Mouse (Mus musculus) intestine, embryonic 14.5 days (tissue): Measurements from ENCODE around the gene Myh7b. TPM values are rescaled to one million over a fixed set of nuclear protein-coding genes. Genes with fewer than 3 reads are reported as not detected.

Source experiments
- ATAC-seq: fragments of 200-750 bp; cut with Nextera tagmentation; replicated peaks from 2 replicates; pipeline ENCODE4 v1.8.0; 2017; ENCODE audit warnings: low read depth, moderate number of reproducible peaks, moderate TSS enrichment, moderate library complexity; ENCODE audit not compliant: low FRiP score, low TSS enrichment
- DNase-seq: peaks from one replicate; pipeline ENCODE4 v3.0.0-alpha.2; 2018; ENCODE audit warnings: low spot score
- H3K27ac ChIP-seq: fragments of 300-500 bp; sonication (generic); 2 replicates; pipeline ENCODE4 v1.5.1; 2014; ENCODE audit warnings: low read depth, mild to moderate bottlenecking, control low read depth
- H3K27me3 ChIP-seq: fragments of 300-500 bp; sonication (generic); replicated peaks from 2 replicates; pipeline ENCODE4 v1.6.1; 2014; ENCODE audit warnings: low read length, control low read depth; ENCODE audit not compliant: control insufficient read depth, insufficient read depth
- H3K36me3 ChIP-seq: fragments of 300-500 bp; sonication (generic); 2 replicates; pipeline ENCODE4 v1.6.1; 2014; ENCODE audit warnings: low read length, control low read depth; ENCODE audit not compliant: control insufficient read depth, insufficient read depth
- H3K4me1 ChIP-seq: fragments of 300-500 bp; sonication (generic); replicated peaks from 2 replicates; pipeline ENCODE4 v1.6.1; 2014; ENCODE audit warnings: low read length, control low read depth, mixed read lengths; ENCODE audit not compliant: control insufficient read depth, insufficient read depth
- H3K4me2 ChIP-seq: fragments of 300-500 bp; sonication (generic); 2 replicates; pipeline ENCODE4 v1.6.1; 2014; ENCODE audit warnings: low read length
- H3K4me3 ChIP-seq: fragments of 300-500 bp; sonication (generic); 2 replicates; pipeline ENCODE4 v1.5.1; 2014; ENCODE audit warnings: low read depth, low read length, control low read depth, mixed read lengths
- H3K9ac ChIP-seq: fragments of 300-500 bp; sonication (generic); 2 replicates; pipeline ENCODE4 v1.6.1; 2014; ENCODE audit warnings: mild to moderate bottlenecking, low read length
- H3K9me3 ChIP-seq: fragments of 300-500 bp; sonication (generic); 2 replicates; pipeline ENCODE4 v1.6.1; 2016; ENCODE audit warnings: low read length, control low read depth; ENCODE audit not compliant: control insufficient read depth
- WGBS: fragments of 180-500 bp; shearing (Covaris S2); extraction: QIAGEN DNeasy Blood & Tissue Kit; methylation state at CpG from one replicate; pipeline ENCODE4 v1.1.7; 2014; 5-methylcytosine and 5-hydroxymethylcytosine counted together
- polyA plus RNA-seq: library from polyadenylated mRNA; unstranded; fragments of >200 nt; fragmentation: Nextera tagmentation; extraction: Ambion mirVana; gene quantifications from 2 replicates; pipeline ENCODE4 v1.2.1, GENCODE M21; 2014

The Myh7b gene
- polyA plus RNA-seq, 1 experiment from 2014 or later, result 0.20 TPM

GRCm38 (mm10) chr2:155655759-155656372 lies 44.9 kb downstream of the Myh7b start:
- 92% methylated on average over 6 of the region's 6 CpGs for WGBS
- Histone ChIP-seq H3K27me3 (no peaks in the 10 kb centered on the region), H3K4me3 (no peak overlapping the region), H3K36me3 (peaks cover 93% of the 10 kb centered on the region), H3K9ac (no peak overlapping the region), H3K27ac (no peak overlapping the region), H3K4me2 (no peak overlapping the region), H3K9me3 (no peaks in the 10 kb centered on the region), H3K4me1 (no peaks in the 10 kb centered on the region)
- DNase-seq (no peak), ATAC-seq (no peak)

- H3K4me3 ChIP-seq, result no peak overlapping the region
- peaks cover 89% of the 10 kb centered on the region for H3K36me3 ChIP-seq
- no peak overlapping the region for H3K4me2 ChIP-seq
- ATAC-seq (no peak), DNase-seq (no peak)
- no peaks in the 10 kb centered on the region for H3K27me3 ChIP-seq
- H3K4me1 ChIP-seq, result no peaks in the 10 kb centered on the region
- no peak overlapping the region for H3K27ac ChIP-seq
- no peaks in the 10 kb centered on the region for H3K9me3 ChIP-seq
- H3K9ac ChIP-seq, result no peak overlapping the region
- WGBS, result 91% methylated on average over 5 of the region's 5 CpGs
Measured at GRCm38 (mm10) chr2:155662390-155662789, 51.4 kb downstream of the Myh7b start.

GRCm38 (mm10) chr2:155663097-155663496 lies 52.1 kb downstream of the Myh7b start:
- Histone ChIP-seq H3K4me3 (no peak overlapping the region), H3K27me3 (no peaks in the 10 kb centered on the region), H3K4me2 (no peak overlapping the region), H3K9ac (no peak overlapping the region), H3K4me1 (no peaks in the 10 kb centered on the region), H3K9me3 (no peaks in the 10 kb centered on the region), H3K27ac (no peak overlapping the region), H3K36me3 (peaks cover 89% of the 10 kb centered on the region)
- ATAC-seq (no peak), DNase-seq (peak; percentile 70)
- 23% methylated on average over 5 of the region's 5 CpGs for WGBS

- no peak overlapping the region for H3K4me2 ChIP-seq
- H3K36me3 ChIP-seq, result peaks cover 92% of the 10 kb centered on the region
- no peaks in the 10 kb centered on the region for H3K9me3 ChIP-seq
- ATAC-seq, result no peak
- H3K4me1 ChIP-seq, result no peaks in the 10 kb centered on the region
- no peaks in the 10 kb centered on the region for H3K27me3 ChIP-seq
- no peak overlapping the region for H3K27ac ChIP-seq
- H3K4me3 ChIP-seq, result no peak overlapping the region
- no peak for DNase-seq
- WGBS, result 85% methylated on average over 6 of the region's 6 CpGs
- H3K9ac ChIP-seq, result no peak overlapping the region
Measured at GRCm38 (mm10) chr2:155663910-155664460, 53.0 kb downstream of the Myh7b start.

- no peak overlapping the region for H3K9ac ChIP-seq
- H3K4me2 ChIP-seq, result no peak overlapping the region
- no peak overlapping the region for H3K27ac ChIP-seq
- 98% methylated on average over 8 of the region's 8 CpGs for WGBS
- no peaks in the 10 kb centered on the region for H3K4me1 ChIP-seq
- DNase-seq, result no peak
- no peaks in the 10 kb centered on the region for H3K9me3 ChIP-seq
- H3K27me3 ChIP-seq, result no peaks in the 10 kb centered on the region
- peaks cover 87% of the 10 kb centered on the region for H3K36me3 ChIP-seq
- ATAC-seq, result no peak
- no peak overlapping the region for H3K4me3 ChIP-seq
Measured at GRCm38 (mm10) chr2:155667881-155668280, 56.9 kb downstream of the Myh7b start.

GRCm38 (mm10) chr2:155668461-155668860 lies 57.4 kb downstream of the Myh7b start:
- H3K4me3 ChIP-seq, result no peak overlapping the region
- H3K9me3 ChIP-seq, result no peaks in the 10 kb centered on the region
- peaks cover 82% of the 10 kb centered on the region for H3K36me3 ChIP-seq
- H3K9ac ChIP-seq, result no peak overlapping the region
- WGBS, result 90% methylated on average over 4 of the region's 4 CpGs
- H3K27ac ChIP-seq, result no peak overlapping the region
- no peaks in the 10 kb centered on the region for H3K27me3 ChIP-seq
- no peaks in the 10 kb centered on the region for H3K4me1 ChIP-seq
- ATAC-seq (no peak), DNase-seq (no peak)
- H3K4me2 ChIP-seq, result no peak overlapping the region

- Histone ChIP-seq H3K9ac (no peak overlapping the region), H3K4me3 (no peak overlapping the region), H3K27me3 (no peaks in the 10 kb centered on the region), H3K36me3 (peaks cover 54% of the 10 kb centered on the region), H3K27ac (no peak overlapping the region), H3K9me3 (no peaks in the 10 kb centered on the region), H3K4me2 (no peak overlapping the region), H3K4me1 (no peaks in the 10 kb centered on the region)
- WGBS, result 77% methylated on average over 4 of the region's 4 CpGs
- DNase-seq (no peak), ATAC-seq (no peak)
Measured at GRCm38 (mm10) chr2:155671236-155671635, 60.2 kb downstream of the Myh7b start.

- peak; percentile 67 for DNase-seq
- H3K4me2 ChIP-seq, result no peak overlapping the region
- no peak overlapping the region for H3K9ac ChIP-seq
- no peak overlapping the region for H3K27ac ChIP-seq
- no peaks in the 10 kb centered on the region for H3K4me1 ChIP-seq
- H3K27me3 ChIP-seq, result no peaks in the 10 kb centered on the region
- ATAC-seq, result no peak
- H3K9me3 ChIP-seq, result no peaks in the 10 kb centered on the region
- 27% methylated on average over 2 of the region's 2 CpGs for WGBS
- peaks cover 35% of the 10 kb centered on the region for H3K36me3 ChIP-seq
- H3K4me3 ChIP-seq, result no peak overlapping the region
Measured at GRCm38 (mm10) chr2:155673546-155673945, 62.5 kb downstream of the Myh7b start.

- H3K27me3 ChIP-seq, result no peaks in the 10 kb centered on the region
- WGBS, result 56% methylated on average over 4 of the region's 4 CpGs
- H3K27ac ChIP-seq, result no peak overlapping the region
Measured at GRCm38 (mm10) chr2:155675118-155675517, 64.1 kb downstream of the Myh7b start.

More at GRCm38 (mm10) chr2:155675118-155675517, 64.1 kb downstream of the Myh7b start:
- H3K9ac ChIP-seq, result no peak overlapping the region
- no peaks in the 10 kb centered on the region for H3K9me3 ChIP-seq
- no peak overlapping the region for H3K4me3 ChIP-seq
- H3K4me2 ChIP-seq, result no peak overlapping the region
- DNase-seq, result no peak
- H3K4me1 ChIP-seq, result no peaks in the 10 kb centered on the region
- ATAC-seq, result no peak
- H3K36me3 ChIP-seq, result peaks cover 28% of the 10 kb centered on the region
